In genomic region chr19:24156067-24156455, GRCm38 (mm10) we compare ENCODE assay signal across 12 mouse cellular contexts.
DNase-seq lines count a peak whose midpoint lies in the region; ATAC-seq lines count a peak whose summit lies in the region.
"Had no signal": no experiment of that assay in that cellular context is flagged by ENCODE, and none has a peak within 500 bp of the region (broad histone marks: within the 10 kb centered on the region; RNA-seq: fewer than 3 reads in every experiment).

No protein-coding gene starts in this region.

- DNase-seq in neural tube, embryonic 11.5 days (ENCODE audit: low spot score), result no peak
- no peak for DNase-seq in neural tube, embryonic 10.5 days (ENCODE audit: extremely low spot score, low spot score)
- no peak for DNase-seq in intestine, embryonic 14.5 days (ENCODE audit: low spot score)
- no peak for DNase-seq in liver, embryonic 13.5 days
- DNase-seq in cerebellum, postnatal 4 days (ENCODE audit: low spot score in 2 of 2), result no peak
- DNase-seq in cerebellum, adult 9-10 months, result no peak
- DNase-seq: adrenal gland, postnatal 25 days; cerebellum, adult 2 months had no signal

- H3K4me3 ChIP-seq in neural tube, embryonic 11.5 days (ENCODE audit: low read depth, low read length), result no peak overlapping the region
- H3K4me3 ChIP-seq in intestine, embryonic 14.5 days (ENCODE audit: low read depth, low read length), result no peak overlapping the region
- no peak overlapping the region for H3K4me3 ChIP-seq in liver, embryonic 13.5 days (replicated peaks)
- H3K4me3 ChIP-seq: embryonic facial prominence, embryonic 13.5 days; hindbrain, embryonic 10.5 days; limb, embryonic 15.5 days had no signal

- H3K27ac ChIP-seq in neural tube, embryonic 11.5 days (ENCODE audit: low read depth, low read length), result 0 out of 2 replicates have a peak overlapping the region, but pooled peaks have one; percentile 35
- peak overlapping the region; percentile 38; the same call in 1 of the 2 replicates for H3K27ac ChIP-seq in intestine, embryonic 14.5 days (ENCODE audit: low read depth)
- H3K27ac ChIP-seq in liver, embryonic 13.5 days, result peak overlapping the region; percentile 53
- H3K27ac ChIP-seq: embryonic facial prominence, embryonic 13.5 days; hindbrain, embryonic 10.5 days; limb, embryonic 15.5 days had no signal

- no peak overlapping the region for H3K9ac ChIP-seq in neural tube, embryonic 11.5 days (ENCODE audit: low read length)
- H3K9ac ChIP-seq in intestine, embryonic 14.5 days (ENCODE audit: low read length), result no peak overlapping the region
- no peak overlapping the region for H3K9ac ChIP-seq in liver, embryonic 13.5 days
- H3K9ac ChIP-seq: embryonic facial prominence, embryonic 13.5 days; limb, embryonic 15.5 days had no signal

- no peak overlapping the region for H3K4me2 ChIP-seq in neural tube, embryonic 11.5 days (ENCODE audit: low read depth)
- H3K4me2 ChIP-seq in intestine, embryonic 14.5 days (ENCODE audit: low read length), result no peak overlapping the region
- H3K4me2 ChIP-seq in liver, embryonic 13.5 days, result no peak overlapping the region
- H3K4me2 ChIP-seq: embryonic facial prominence, embryonic 13.5 days; limb, embryonic 15.5 days had no signal

- H3K4me1 ChIP-seq in neural tube, embryonic 11.5 days (ENCODE audit: control insufficient read depth, insufficient read depth, low read length), result peaks cover 12% of the 10 kb centered on the region; the same call in 1 of the 2 replicates
- peaks cover 19% of the 10 kb centered on the region for H3K4me1 ChIP-seq in intestine, embryonic 14.5 days (replicated peaks; ENCODE audit: control insufficient read depth, insufficient read depth, low read length)
- peaks cover 8% of the 10 kb centered on the region; the same call in 1 of the 2 replicates for H3K4me1 ChIP-seq in liver, embryonic 13.5 days (replicated peaks)
- H3K4me1 ChIP-seq: limb, embryonic 15.5 days had no signal

- no peak for ATAC-seq in neural tube, embryonic 11.5 days (ENCODE audit: insufficient read depth, low FRiP score, low TSS enrichment)
- no peak for ATAC-seq in intestine, embryonic 14.5 days (replicated peaks; ENCODE audit: low FRiP score, low TSS enrichment, low read depth)
- ATAC-seq in liver, embryonic 13.5 days (ENCODE audit: low read depth), result no peak
- ATAC-seq in inflammation-experienced regulatory T-cells, adult 6 months, result no peak

- no peaks in the 10 kb centered on the region for H3K36me3 ChIP-seq in neural tube, embryonic 11.5 days (ENCODE audit: control insufficient read depth, insufficient read depth, low read length)
- H3K36me3 ChIP-seq in intestine, embryonic 14.5 days (ENCODE audit: control insufficient read depth, insufficient read depth, low read length), result no peaks in the 10 kb centered on the region
- no peaks in the 10 kb centered on the region for H3K36me3 ChIP-seq in liver, embryonic 13.5 days
- H3K36me3 ChIP-seq: embryonic facial prominence, embryonic 13.5 days; hindbrain, embryonic 10.5 days; limb, embryonic 15.5 days had no signal

- no peaks in the 10 kb centered on the region for H3K27me3 ChIP-seq in neural tube, embryonic 11.5 days (ENCODE audit: control insufficient read depth, insufficient read depth, low read length)
- no peaks in the 10 kb centered on the region for H3K27me3 ChIP-seq in intestine, embryonic 14.5 days (replicated peaks; ENCODE audit: control insufficient read depth, insufficient read depth, low read length)
- no peaks in the 10 kb centered on the region for H3K27me3 ChIP-seq in liver, embryonic 13.5 days
- H3K27me3 ChIP-seq: embryonic facial prominence, embryonic 13.5 days; limb, embryonic 15.5 days had no signal

- 60% methylated on average over 6 of the region's 6 CpGs for WGBS in neural tube, embryonic 11.5 days
- 60% methylated on average over 6 of the region's 6 CpGs for WGBS in intestine, embryonic 14.5 days
- WGBS in liver, embryonic 13.5 days (ENCODE audit: insufficient replicate concordance), result 49% methylated on average over 6 of the region's 6 CpGs

- H3K9me3 ChIP-seq in neural tube, embryonic 11.5 days (ENCODE audit: control insufficient read depth, low read length), result no peaks in the 10 kb centered on the region
- no peaks in the 10 kb centered on the region for H3K9me3 ChIP-seq in intestine, embryonic 14.5 days (ENCODE audit: control insufficient read depth, low read length)
- H3K9me3 ChIP-seq in liver, embryonic 13.5 days (replicated peaks), result no peaks in the 10 kb centered on the region
- H3K9me3 ChIP-seq: embryonic facial prominence, embryonic 13.5 days; hindbrain, embryonic 10.5 days; limb, embryonic 15.5 days had no signal
